Mouse (Mus musculus) forebrain, embryonic 12.5 days (tissue): Measurements from ENCODE around the gene Lgi1. TPM values are rescaled to one million over a fixed set of nuclear protein-coding genes. Genes with fewer than 3 reads are reported as not detected.

Experiments used
- ATAC-seq: fragments of 200-750 bp; cut with Nextera tagmentation; 2 replicates; pipeline ENCODE4 v1.8.0; 2017; ENCODE audit warnings: moderate TSS enrichment; ENCODE audit not compliant: low FRiP score
- H3K27ac ChIP-seq: fragments of 300-500 bp; sonication (generic); 2 replicates; pipeline ENCODE4 v1.5.1; 2016; ENCODE audit warnings: mild to moderate bottlenecking
- H3K27me3 ChIP-seq: fragments of 300-500 bp; sonication (generic); 2 replicates; pipeline ENCODE4 v1.6.1; 2016; ENCODE audit warnings: mild to moderate bottlenecking
- H3K36me3 ChIP-seq: fragments of 300-500 bp; sonication (generic); replicated peaks from 2 replicates; pipeline ENCODE4 v1.6.1; 2016; ENCODE audit warnings: mild to moderate bottlenecking
- H3K4me1 ChIP-seq: fragments of 300-500 bp; sonication (generic); 2 replicates; pipeline ENCODE4 v1.6.1; 2016
- H3K4me2 ChIP-seq: fragments of 300-500 bp; sonication (generic); 2 replicates; pipeline ENCODE4 v1.6.1; 2016; ENCODE audit warnings: mild to moderate bottlenecking, moderate library complexity
- H3K4me3 ChIP-seq: fragments of 300-500 bp; sonication (generic); replicated peaks from 2 replicates; pipeline ENCODE4 v1.5.1; 2016; ENCODE audit warnings: mild to moderate bottlenecking
- H3K9ac ChIP-seq: fragments of 300-500 bp; sonication (generic); 2 replicates; pipeline ENCODE4 v1.6.1; 2016; ENCODE audit warnings: mild to moderate bottlenecking
- H3K9me3 ChIP-seq: fragments of 300-500 bp; sonication (generic); 2 replicates; pipeline ENCODE4 v1.6.1; 2016
- WGBS: fragments of 180-500 bp; shearing (Covaris S2); methylation state at CpG from one replicate; pipeline ENCODE4 v1.1.7; 2016; 5-methylcytosine and 5-hydroxymethylcytosine counted together
- polyA plus RNA-seq: library from polyadenylated mRNA; unstranded; fragments of >200 nt; fragmentation: Nextera tagmentation; extraction: Ambion mirVana; gene quantifications from 2 replicates; pipeline ENCODE4 v1.2.1, GENCODE M21; 2016

Lgi1 gene
- polyA plus RNA-seq, 1 experiment from 2014 or later: 2.4 TPM

GRCm38 (mm10) chr19:38267469-38267868 is 3.1 kb downstream of the Lgi1 start:
- H3K9me3 ChIP-seq: no peaks in the 10 kb centered on the region
- H3K4me1 ChIP-seq: peaks cover 14% of the 10 kb centered on the region
- ATAC-seq: no peak
- no peaks in the 10 kb centered on the region for H3K36me3 ChIP-seq
- H3K4me2 ChIP-seq: no peak overlapping the region
- WGBS: 84% methylated on average over 5 of the region's 5 CpGs
- peaks cover 16% of the 10 kb centered on the region; the same call in 1 of the 2 replicates for H3K27me3 ChIP-seq
- H3K27ac ChIP-seq: no peak overlapping the region
- no peak overlapping the region for H3K9ac ChIP-seq
- H3K4me3 ChIP-seq: no peak overlapping the region

- no peaks in the 10 kb centered on the region for H3K4me1 ChIP-seq
- no peaks in the 10 kb centered on the region for H3K9me3 ChIP-seq
- H3K27ac ChIP-seq: no peak overlapping the region
- H3K27me3 ChIP-seq: 0 out of 2 replicates have a peak, but pooled peaks cover 3% of the 10 kb centered on the region
- 30% methylated on average over 6 of the region's 6 CpGs for WGBS
- no peak overlapping the region for H3K9ac ChIP-seq
- H3K4me3 ChIP-seq: no peak overlapping the region
- H3K36me3 ChIP-seq: no peaks in the 10 kb centered on the region
- no peak for ATAC-seq
- no peak overlapping the region for H3K4me2 ChIP-seq
These were observed 6.7 kb downstream of the Lgi1 start for GRCm38 (mm10) chr19:38271071-38271470.

DNA sequence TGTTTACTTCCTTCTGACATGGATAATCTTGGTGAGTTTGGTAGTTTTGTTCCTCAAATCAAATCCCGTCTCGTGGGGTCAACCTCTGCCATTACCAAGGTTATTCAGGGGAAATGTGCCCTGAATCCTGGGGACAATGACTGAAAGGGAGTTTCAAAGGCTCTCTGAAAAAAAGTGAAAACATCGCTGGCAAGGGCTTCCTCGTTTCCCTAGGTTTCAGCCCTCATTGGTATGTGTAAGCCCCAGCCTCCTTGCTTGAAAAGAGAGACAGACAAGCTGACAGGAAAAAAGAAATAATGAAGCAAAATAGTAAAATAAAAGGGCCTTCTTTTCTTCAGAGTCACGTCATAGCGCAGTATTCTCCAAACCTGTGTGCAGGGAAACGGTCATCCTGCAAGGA is 9.5 kb downstream of the Lgi1 start:
- Histone ChIP-seq H3K4me3 (no peak overlapping the region), H3K27me3 (no peaks in the 10 kb centered on the region), H3K36me3 (no peaks in the 10 kb centered on the region), H3K9ac (no peak overlapping the region), H3K27ac (no peak overlapping the region), H3K4me2 (no peak overlapping the region), H3K9me3 (no peaks in the 10 kb centered on the region), H3K4me1 (no peaks in the 10 kb centered on the region)
- 45% methylated on average over 7 of the region's 7 CpGs for WGBS
- no peak for ATAC-seq

GRCm38 (mm10) chr19:38274747-38275421 is 10.5 kb downstream of the Lgi1 start:
- no peak overlapping the region for H3K9ac ChIP-seq
- no peak for ATAC-seq
- no peaks in the 10 kb centered on the region for H3K36me3 ChIP-seq
- no peaks in the 10 kb centered on the region for H3K9me3 ChIP-seq
- no peak overlapping the region for H3K4me3 ChIP-seq
- H3K27ac ChIP-seq: no peak overlapping the region
- no peaks in the 10 kb centered on the region for H3K27me3 ChIP-seq
- no peak overlapping the region for H3K4me2 ChIP-seq
- no peaks in the 10 kb centered on the region for H3K4me1 ChIP-seq
- WGBS: 89% methylated on average over 15 of the region's 15 CpGs

- no peaks in the 10 kb centered on the region for H3K9me3 ChIP-seq
- no peak for ATAC-seq
- no peaks in the 10 kb centered on the region for H3K27me3 ChIP-seq
- H3K4me2 ChIP-seq: no peak overlapping the region
- H3K36me3 ChIP-seq: no peaks in the 10 kb centered on the region
- H3K4me1 ChIP-seq: no peaks in the 10 kb centered on the region
- H3K4me3 ChIP-seq: no peak overlapping the region
- no peak overlapping the region for H3K27ac ChIP-seq
- H3K9ac ChIP-seq: no peak overlapping the region
- WGBS: 73% methylated on average over 4 of the region's 4 CpGs
These were observed 11.9 kb downstream of the Lgi1 start for GRCm38 (mm10) chr19:38276226-38276625.

- ATAC-seq: no peak
- H3K4me1 ChIP-seq: no peaks in the 10 kb centered on the region
- no peaks in the 10 kb centered on the region for H3K9me3 ChIP-seq
- WGBS: 91% methylated on average over 10 of the region's 10 CpGs
- H3K27me3 ChIP-seq: no peaks in the 10 kb centered on the region
- H3K36me3 ChIP-seq: no peaks in the 10 kb centered on the region
- no peak overlapping the region for H3K27ac ChIP-seq
- H3K4me3 ChIP-seq: no peak overlapping the region
- H3K9ac ChIP-seq: no peak overlapping the region
- H3K4me2 ChIP-seq: no peak overlapping the region
These were observed 15.9 kb downstream of the Lgi1 start for GRCm38 (mm10) chr19:38280242-38280641.

DNA sequence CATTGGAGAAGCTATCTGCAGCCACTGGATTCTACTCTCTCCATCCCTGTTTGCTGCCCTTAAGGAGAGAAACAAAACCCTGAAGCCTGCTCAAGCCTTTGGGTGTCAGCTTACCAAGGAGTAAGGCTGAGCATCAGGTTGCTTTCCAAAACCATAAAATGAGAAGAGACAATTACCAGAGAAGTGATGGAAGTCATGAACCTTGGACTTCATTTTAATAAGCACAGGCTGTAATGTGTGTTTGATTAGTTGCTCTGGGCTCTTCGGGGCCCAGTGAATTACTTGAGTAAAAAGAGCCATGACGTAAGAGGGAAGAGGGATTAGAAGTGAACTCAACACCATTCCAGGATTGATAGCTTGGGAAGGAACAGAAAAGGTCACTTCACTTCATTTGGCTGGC is 18.1 kb downstream of the Lgi1 start:
- Histone ChIP-seq H3K4me3 (no peak overlapping the region), H3K27ac (no peak overlapping the region), H3K27me3 (no peaks in the 10 kb centered on the region), H3K4me1 (no peaks in the 10 kb centered on the region), H3K4me2 (no peak overlapping the region), H3K9ac (no peak overlapping the region), H3K9me3 (0 out of 2 replicates have a peak, but pooled peaks cover 3% of the 10 kb centered on the region), H3K36me3 (no peaks in the 10 kb centered on the region)
- 43% methylated on average over 2 of the region's 2 CpGs for WGBS
- no peak for ATAC-seq

GRCm38 (mm10) chr19:38288556-38288955 is 24.2 kb downstream of the Lgi1 start:
- Histone ChIP-seq H3K27ac (no peak overlapping the region), H3K4me1 (peaks cover 2% of the 10 kb centered on the region; the same call in 1 of the 2 replicates), H3K9me3 (0 out of 2 replicates have a peak, but pooled peaks cover 3% of the 10 kb centered on the region), H3K27me3 (no peaks in the 10 kb centered on the region), H3K9ac (no peak overlapping the region), H3K4me2 (no peak overlapping the region), H3K36me3 (no peaks in the 10 kb centered on the region), H3K4me3 (no peak overlapping the region)
- ATAC-seq: no peak
- WGBS: 59% methylated on average over 6 of the region's 6 CpGs

GRCm38 (mm10) chr19:38291432-38291831 is 27.1 kb downstream of the Lgi1 start:
- Histone ChIP-seq H3K27me3 (no peaks in the 10 kb centered on the region), H3K9me3 (no peaks in the 10 kb centered on the region), H3K4me1 (peaks cover 2% of the 10 kb centered on the region; the same call in 1 of the 2 replicates), H3K4me2 (no peak overlapping the region), H3K27ac (no peak overlapping the region), H3K9ac (no peak overlapping the region), H3K36me3 (no peaks in the 10 kb centered on the region), H3K4me3 (no peak overlapping the region)
- no peak for ATAC-seq
- 87% methylated on average over 6 of the region's 6 CpGs for WGBS

DNA sequence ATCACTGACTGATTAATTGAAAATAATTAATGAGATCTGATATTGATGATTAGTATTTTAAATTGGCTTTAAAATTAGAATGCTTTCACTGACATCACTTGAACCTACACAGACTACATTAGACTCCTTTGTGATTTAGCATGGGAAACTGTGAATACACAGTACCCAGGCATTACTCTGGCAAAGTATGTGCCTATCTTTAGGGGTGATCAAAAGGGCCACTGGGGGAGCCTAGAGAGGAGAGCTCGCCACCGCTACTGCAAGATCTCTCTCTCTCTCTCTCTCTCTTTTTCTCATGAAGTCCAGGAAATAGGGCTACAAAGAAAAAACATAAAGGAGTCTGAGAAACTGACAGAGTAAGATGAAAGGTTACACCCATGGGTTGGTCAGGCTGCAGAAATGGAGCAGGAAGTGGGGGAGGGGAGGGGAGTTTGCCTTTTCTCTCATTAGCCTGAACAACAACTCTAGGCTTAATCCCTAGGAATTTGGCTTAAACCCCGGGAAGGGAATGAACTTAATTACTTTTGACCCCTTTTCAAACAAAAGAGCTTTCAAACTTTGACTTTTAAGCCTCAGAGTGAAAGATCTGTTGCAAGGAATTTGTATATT is 33.8 kb downstream of the Lgi1 start:
- Histone ChIP-seq H3K36me3 (no peaks in the 10 kb centered on the region), H3K4me2 (no peak overlapping the region), H3K4me1 (no peaks in the 10 kb centered on the region; the same call in 1 of the 2 replicates), H3K4me3 (no peak overlapping the region), H3K9me3 (no peaks in the 10 kb centered on the region), H3K27ac (no peak overlapping the region), H3K27me3 (no peaks in the 10 kb centered on the region), H3K9ac (no peak overlapping the region)
- 2% methylated on average over 3 of the region's 3 CpGs for WGBS
- ATAC-seq: no peak

- Histone ChIP-seq H3K4me2 (no peak overlapping the region), H3K9ac (no peak overlapping the region), H3K4me3 (no peak overlapping the region), H3K4me1 (no peaks in the 10 kb centered on the region), H3K9me3 (no peaks in the 10 kb centered on the region), H3K27ac (no peak overlapping the region), H3K36me3 (no peaks in the 10 kb centered on the region), H3K27me3 (no peaks in the 10 kb centered on the region)
- ATAC-seq: no peak
- WGBS: 93% methylated on average over 8 of the region's 8 CpGs
These were observed 43.8 kb downstream of the Lgi1 start for GRCm38 (mm10) chr19:38308116-38308515.

DNA sequence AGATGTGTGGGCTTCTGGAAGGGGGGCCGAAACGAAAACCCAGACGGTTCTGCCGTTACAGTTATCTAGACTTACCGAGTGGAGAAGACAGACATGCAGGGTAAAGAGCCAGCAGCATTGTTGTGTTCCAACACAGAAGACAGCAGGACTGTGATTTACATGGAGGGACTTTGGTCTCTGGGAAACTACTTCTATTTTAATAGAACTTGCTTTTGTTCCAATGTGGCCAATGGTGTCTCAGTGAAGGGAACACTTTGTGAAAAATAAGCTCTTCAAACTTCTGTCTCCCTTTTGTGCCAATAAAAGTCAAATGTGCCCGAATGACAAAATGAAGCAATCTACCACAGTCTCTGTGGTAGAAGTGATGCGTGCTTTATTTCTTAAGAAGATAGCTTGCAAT is 50.8 kb downstream of the Lgi1 start:
- no peak overlapping the region for H3K27ac ChIP-seq
- H3K9me3 ChIP-seq: no peaks in the 10 kb centered on the region
- H3K27me3 ChIP-seq: no peaks in the 10 kb centered on the region
- ATAC-seq: no peak
- no peak overlapping the region for H3K9ac ChIP-seq
- H3K36me3 ChIP-seq: no peaks in the 10 kb centered on the region
- no peak overlapping the region for H3K4me2 ChIP-seq
- no peak overlapping the region for H3K4me3 ChIP-seq
- no peaks in the 10 kb centered on the region for H3K4me1 ChIP-seq
- WGBS: 92% methylated on average over 7 of the region's 7 CpGs
